Comparison of ENCODE assay signal across 8 mouse cellular contexts in genomic region chr4:82507541-82508280, GRCm38 (mm10).
A peak's percentile ranks its signal among the peaks of the same experiment; 100 is the strongest.
DNase-seq lines count a peak whose midpoint lies in the region; ATAC-seq lines count a peak whose summit lies in the region.

No protein-coding gene starts in this region.

- peak overlapping the region; percentile 100 for H3K27ac ChIP-seq in embryonic facial prominence, embryonic 12.5 days
- peak overlapping the region; percentile 70; the same call in 1 of the 2 replicates for H3K27ac ChIP-seq in liver, embryonic 11.5 days (ENCODE audit: low read depth, low read length)

- H3K9ac ChIP-seq in embryonic facial prominence, embryonic 12.5 days, result peak overlapping the region; percentile 100
- peak overlapping the region; percentile 44 for H3K9ac ChIP-seq in liver, embryonic 11.5 days (ENCODE audit: low read depth, low read length)

- peak; percentile 35 for DNase-seq in ovary, postnatal 36 days (ENCODE audit: low spot score)
- no peak for DNase-seq in ovary, postnatal 14 days (ENCODE audit: low spot score)
- peak; percentile 60 to 72 for DNase-seq in heart, postnatal 36 days
- DNase-seq in liver, embryonic 11.5 days (ENCODE audit: low spot score), result no peak
- peak; percentile 25 for DNase-seq in retina, embryonic 14.5 days (ENCODE audit: low spot score)
- no peak for DNase-seq in c-Kit-positive CD71-positive TER-119-positive erythroid progenitor cells, embryonic 14.5 days (ENCODE audit: low spot score)

- ATAC-seq in embryonic facial prominence, embryonic 12.5 days (ENCODE audit: insufficient number of reproducible peaks, insufficient read depth, low FRiP score, low TSS enrichment), result no peak
- ATAC-seq in liver, embryonic 11.5 days (replicated peaks; ENCODE audit: low FRiP score), result no peak
- no peak for ATAC-seq in erythroblast, adult 5-6 weeks (replicated peaks; ENCODE audit: low FRiP score, poor library complexity, severe bottlenecking)

- H3K27me3 ChIP-seq in embryonic facial prominence, embryonic 12.5 days, result no peaks in the 10 kb centered on the region
- H3K27me3 ChIP-seq in liver, embryonic 11.5 days (replicated peaks; ENCODE audit: control insufficient read depth, insufficient read depth, low read length), result peaks cover 61% of the 10 kb centered on the region

- H3K4me3 ChIP-seq in embryonic facial prominence, embryonic 12.5 days, result peak overlapping the region; percentile 98
- H3K4me3 ChIP-seq in liver, embryonic 11.5 days (ENCODE audit: low read depth, low read length), result peak overlapping the region; percentile 25; the same call in 1 of the 2 replicates

- peaks cover 45% of the 10 kb centered on the region for H3K4me1 ChIP-seq in embryonic facial prominence, embryonic 12.5 days
- H3K4me1 ChIP-seq in liver, embryonic 11.5 days (replicated peaks; ENCODE audit: control insufficient read depth, insufficient read depth, low read length), result 0 out of 2 replicates have a peak, but pooled peaks cover 2% of the 10 kb centered on the region

- no peaks in the 10 kb centered on the region for H3K9me3 ChIP-seq in embryonic facial prominence, embryonic 12.5 days
- no peaks in the 10 kb centered on the region for H3K9me3 ChIP-seq in liver, embryonic 11.5 days (ENCODE audit: control insufficient read depth, low read length)

- H3K4me2 ChIP-seq in embryonic facial prominence, embryonic 12.5 days (replicated peaks), result peak overlapping the region; percentile 71
- peak overlapping the region; percentile 70 for H3K4me2 ChIP-seq in liver, embryonic 11.5 days

- WGBS in embryonic facial prominence, embryonic 12.5 days, result 5% methylated on average over 15 of the region's 15 CpGs
- WGBS in liver, embryonic 11.5 days, result 11% methylated on average over 15 of the region's 15 CpGs

- intact Hi-C loops in heart, postnatal 36 days (cut with DNase I), result loop anchor here (2.0 to 5.0 kb wide), 4 partner anchors 61 to 440 kb away; no protein-coding TSS in a partner anchor

- no peaks in the 10 kb centered on the region for H3K36me3 ChIP-seq in embryonic facial prominence, embryonic 12.5 days
- no peaks in the 10 kb centered on the region for H3K36me3 ChIP-seq in liver, embryonic 11.5 days (ENCODE audit: control insufficient read depth, insufficient read depth, low read length)

Comparison
In these comparisons a context has a peak if more than half of its experiments do, and no peak if none do; other contexts are left out.
1. DNase-seq: peak in ovary, postnatal 36 days (single experiment), heart, postnatal 36 days (2 of 2) and retina, embryonic 14.5 days (single experiment); none in ovary, postnatal 14 days (single experiment), liver, embryonic 11.5 days (single experiment) and c-Kit-positive CD71-positive TER-119-positive erythroid progenitor cells, embryonic 14.5 days (single experiment).